Mouse (Mus musculus) ES-E14 (cell line): ENCODE data around the gene Cep72. TPM values are rescaled to one million over a fixed set of nuclear protein-coding genes. Genes with fewer than 3 reads are reported as not detected.

ENCODE experiments used
- DNase-seq: peaks from one replicate; pipeline ENCODE4 v3.0.0-alpha.2; 2013; ENCODE audit warnings: low read depth, low spot score
- H3K27ac ChIP-seq: 2 replicates; pipeline ENCODE4 v1.5.1; 2012; ENCODE audit warnings: low read depth, mild to moderate bottlenecking, low read length, moderate library complexity, mixed read lengths; ENCODE audit not compliant: poor library complexity, insufficient read depth, severe bottlenecking
- H3K36me3 ChIP-seq: 2 replicates; pipeline ENCODE4 v1.6.1; 2012; ENCODE audit warnings: mild to moderate bottlenecking, low read length, moderate library complexity, mixed read lengths; ENCODE audit not compliant: control insufficient read depth, poor library complexity, insufficient read depth, severe bottlenecking
- H3K4me1 ChIP-seq, 2 experiments: fragments of 150-350 bp in 1 of 2; sonication (generic) in 1 of 2; 2 replicates each; pipeline ENCODE4 v1.6.1; 2012; ENCODE audit warnings: low read length in 2 of 2, mild to moderate bottlenecking in 1 of 2, mixed read lengths in 1 of 2; ENCODE audit not compliant: control insufficient read depth in 2 of 2, insufficient read depth in 2 of 2, poor library complexity in 1 of 2
- H3K4me3 ChIP-seq, 2 experiments: fragments of 150-350 bp in 1 of 2; sonication (generic) in 1 of 2; 2 replicates each; pipeline ENCODE4 v1.5.1; 2012; ENCODE audit warnings: low read length in 2 of 2, low read depth in 1 of 2, mild to moderate bottlenecking in 1 of 2, mixed read lengths in 1 of 2; ENCODE audit not compliant: insufficient read depth in 1 of 2, poor library complexity in 1 of 2, severe bottlenecking in 1 of 2
- H3K9ac ChIP-seq: 2 replicates; pipeline ENCODE4 v1.6.1; 2012; ENCODE audit warnings: low read depth, mild to moderate bottlenecking, low read length, mixed read lengths; ENCODE audit not compliant: poor library complexity, insufficient read depth, severe bottlenecking
- H3K9me3 ChIP-seq: fragments of 150-350 bp; sonication (generic); 2 replicates; pipeline ENCODE4 v1.6.1; 2012; ENCODE audit warnings: low read depth, mild to moderate bottlenecking, low read length; ENCODE audit not compliant: control insufficient read depth, insufficient read depth
- CHD2 ChIP-seq: IDR thresholded peaks from 2 replicates; pipeline ENCODE4 v1.6.1; 2014; ENCODE audit warnings: mild to moderate bottlenecking, low read depth, low read length, inconsistent platforms
- HCFC1 ChIP-seq: IDR thresholded peaks from 2 replicates; pipeline ENCODE4 v1.6.1; 2012; ENCODE audit warnings: low read length, inconsistent platforms, borderline replicate concordance; ENCODE audit not compliant: insufficient read depth
- MAFK ChIP-seq: IDR thresholded peaks from 2 replicates; pipeline ENCODE4 v1.6.1; 2014; ENCODE audit warnings: mild to moderate bottlenecking, low read depth, low read length, inconsistent platforms; ENCODE audit not compliant: insufficient read depth
- ZC3H11A ChIP-seq: IDR thresholded peaks from 2 replicates; pipeline ENCODE4 v1.6.1; 2012; ENCODE audit warnings: low read depth, mild to moderate bottlenecking, inconsistent platforms, low read length, borderline replicate concordance
- ZNF384 ChIP-seq: IDR thresholded peaks from 2 replicates; pipeline ENCODE4 v1.6.1; 2012; ENCODE audit warnings: low read depth, low read length, inconsistent platforms
- in situ Hi-C, 2 experiments: fragments of 600-800 bp; cut with MboI; formaldehyde crosslinking; loops; one replicate each; pipeline ENCODE4 v1.15.1; 2025; ENCODE audit warnings: low sequenced_read_pairs in 2 of 2, inconsistent platforms in 1 of 2; ENCODE audit not compliant: unreplicated experiment in 2 of 2
- total RNA-seq: library from RNA; depleted of rRNA; stranded (reverse); fragments of 300-350 nt; gene quantifications from 2 replicates; pipeline ENCODE4 v1.2.3, GENCODE M21; 2012

The Cep72 gene
- total RNA-seq, 1 experiment: 7.6 TPM

DNA sequence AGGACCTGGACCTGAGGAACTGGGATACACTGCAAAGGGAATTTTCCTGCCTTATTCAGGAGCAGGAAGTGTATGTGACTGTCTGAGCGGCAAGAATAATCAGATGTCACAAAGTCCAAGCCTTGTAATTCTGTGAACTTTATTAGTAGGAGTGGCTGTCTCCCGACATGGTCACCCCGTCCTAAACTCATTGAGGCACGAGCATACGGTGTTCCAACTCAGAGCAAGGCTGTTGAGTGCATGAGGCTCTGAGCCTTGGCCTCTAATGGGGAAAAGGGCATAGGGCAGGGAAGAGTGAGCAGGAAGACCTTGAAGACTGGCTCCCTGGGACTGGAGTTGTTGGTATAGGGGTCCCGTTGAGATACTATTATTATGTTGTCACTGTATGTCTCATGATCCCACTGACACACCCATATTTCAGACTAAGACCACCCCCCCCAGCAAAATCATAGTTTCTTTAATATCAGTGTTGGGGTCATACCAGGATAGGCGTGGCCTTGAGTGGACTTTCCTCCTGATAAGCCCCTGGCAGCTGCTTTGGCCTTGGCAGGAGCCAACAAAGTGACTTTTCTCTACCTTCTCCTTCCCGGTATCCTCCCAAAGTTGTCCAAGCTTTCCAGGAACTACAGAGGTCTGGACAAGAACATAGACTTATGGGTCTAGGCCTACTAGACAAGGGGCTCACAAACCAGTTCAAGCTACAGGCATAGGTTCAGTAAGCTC is 40.2 kb upstream of the Cep72 start:
- TF ChIP-seq ZNF384 (no peak), ZC3H11A (no peak), HCFC1 (no peak), MAFK (no peak), CHD2 (no peak)
- Histone ChIP-seq H3K27ac (no peak overlapping the region), H3K9ac (no peak overlapping the region), H3K36me3 (no peaks in the 10 kb centered on the region), H3K9me3 (no peaks in the 10 kb centered on the region), H3K4me3 (no peak overlapping the region), H3K4me1 (no peaks in the 10 kb centered on the region)
- DNase-seq: no peak
- in situ Hi-C loops: no loop called here

GRCm38 (mm10) chr13:74098913-74099312 is 36.8 kb upstream of the Cep72 start:
- in situ Hi-C loops: no loop called here

GRCm38 (mm10) chr13:74096715-74097363 is 34.7 kb upstream of the Cep72 start:
- H3K27ac ChIP-seq: no peak overlapping the region
- H3K36me3 ChIP-seq: no peaks in the 10 kb centered on the region
- in situ Hi-C loops: no loop called here
- H3K9ac ChIP-seq: no peak overlapping the region
- no peak for DNase-seq
- no peak overlapping the region for H3K4me3 ChIP-seq
- TF ChIP-seq ZC3H11A (peak; percentile 43; the same call in 1 of the 2 replicates), HCFC1 (no peak), ZNF384 (no peak), MAFK (no peak), CHD2 (no peak)
- H3K9me3 ChIP-seq: no peaks in the 10 kb centered on the region
- H3K4me1 ChIP-seq: no peaks in the 10 kb centered on the region

More at GRCm38 (mm10) chr13:74098913-74099312, 36.8 kb upstream of the Cep72 start:
- H3K9ac ChIP-seq: no peak overlapping the region
- no peak overlapping the region for H3K27ac ChIP-seq
- no peak for DNase-seq
- H3K36me3 ChIP-seq: no peaks in the 10 kb centered on the region
- no peak overlapping the region for H3K4me3 ChIP-seq
- no peaks in the 10 kb centered on the region for H3K4me1 ChIP-seq
- no peaks in the 10 kb centered on the region for H3K9me3 ChIP-seq
- no peak for TF ChIP-seq HCFC1
- no peak for TF ChIP-seq ZNF384
- no peak for TF ChIP-seq ZC3H11A
- no peak for TF ChIP-seq CHD2
- no peak for TF ChIP-seq MAFK

DNA sequence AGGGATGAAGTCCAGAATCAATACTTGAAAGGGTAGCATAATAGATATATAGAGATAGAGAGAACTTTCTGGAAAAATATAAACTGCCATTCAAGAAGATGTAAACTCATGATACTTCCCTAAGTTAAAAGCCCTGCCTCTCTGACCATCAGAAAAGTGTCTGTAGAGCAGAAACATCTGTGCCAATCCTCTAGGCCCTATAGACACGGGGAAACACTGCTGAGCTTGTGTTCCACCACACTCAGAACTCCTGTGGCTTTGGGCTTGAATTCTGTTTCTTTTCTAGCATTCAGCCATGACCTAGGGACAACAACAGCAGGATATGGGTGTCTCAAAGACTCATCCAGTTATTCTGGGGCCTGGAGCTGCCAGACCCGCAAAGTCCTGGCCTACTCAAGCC is 33.8 kb upstream of the Cep72 start:
- no peak overlapping the region for H3K9ac ChIP-seq
- H3K4me3 ChIP-seq: no peak overlapping the region
- in situ Hi-C loops: no loop called here
- no peaks in the 10 kb centered on the region for H3K4me1 ChIP-seq
- H3K9me3 ChIP-seq: no peaks in the 10 kb centered on the region
- H3K36me3 ChIP-seq: no peaks in the 10 kb centered on the region
- DNase-seq: no peak
- TF ChIP-seq ZC3H11A (no peak), CHD2 (no peak), MAFK (no peak), HCFC1 (no peak), ZNF384 (no peak)
- H3K27ac ChIP-seq: no peak overlapping the region
